Mouse (Mus musculus) forebrain, postnatal 0 days (tissue): Measurements from ENCODE around the gene Homez. TPM values are rescaled to one million over a fixed set of nuclear protein-coding genes. Genes with fewer than 3 reads are reported as not detected.
A peak's percentile ranks its signal among the peaks of the same experiment; 100 is the strongest.

Source experiments
- ATAC-seq: fragments of 200-750 bp; cut with Nextera tagmentation; 2 replicates; pipeline ENCODE4 v1.8.0; 2017; ENCODE audit warnings: mild to moderate bottlenecking, moderate library complexity
- DNase-seq: peaks from one replicate; pipeline ENCODE4 v3.0.0-alpha.2; 2015
- H3K27ac ChIP-seq: fragments of 300-500 bp; sonication (generic); 2 replicates; pipeline ENCODE4 v1.5.1; 2014; ENCODE audit warnings: low read depth, mild to moderate bottlenecking, antibody characterized with exemption, low read length, moderate library complexity, mixed read lengths
- H3K27me3 ChIP-seq: fragments of 300-500 bp; sonication (generic); 2 replicates; pipeline ENCODE4 v1.6.1; 2014; ENCODE audit warnings: mild to moderate bottlenecking, low read length, mixed read lengths; ENCODE audit not compliant: insufficient read depth
- H3K36me3 ChIP-seq: fragments of 300-500 bp; sonication (generic); 2 replicates; pipeline ENCODE4 v1.6.1; 2014; ENCODE audit warnings: mild to moderate bottlenecking, moderate library complexity; ENCODE audit not compliant: insufficient read depth
- H3K4me1 ChIP-seq: fragments of 300-500 bp; sonication (generic); 2 replicates; pipeline ENCODE4 v1.6.1; 2014; ENCODE audit warnings: antibody characterized with exemption; ENCODE audit not compliant: insufficient read depth
- H3K4me2 ChIP-seq: fragments of 300-500 bp; sonication (generic); 2 replicates; pipeline ENCODE4 v1.6.1; 2014; ENCODE audit warnings: low read depth, mild to moderate bottlenecking, moderate library complexity
- H3K4me3 ChIP-seq: fragments of 300-500 bp; sonication (generic); 2 replicates; pipeline ENCODE4 v1.5.1; 2014; ENCODE audit warnings: low read depth, low read length, mixed read lengths
- H3K9ac ChIP-seq: fragments of 300-500 bp; sonication (generic); 2 replicates; pipeline ENCODE4 v1.6.1; 2014; ENCODE audit warnings: mild to moderate bottlenecking
- H3K9me3 ChIP-seq: fragments of 300-500 bp; sonication (generic); 2 replicates; pipeline ENCODE4 v1.6.1; 2016; ENCODE audit warnings: low read length
- CTCF ChIP-seq: sonication (generic); IDR thresholded peaks from 2 replicates; pipeline ENCODE4 v1.5.1; 2016; ENCODE audit warnings: antibody characterized with exemption, control low read depth, low read depth
- WGBS: fragments of 180-500 bp; shearing (Covaris S2); extraction: QIAGEN DNeasy Blood & Tissue Kit; methylation state at CpG from one replicate; pipeline ENCODE4 v1.1.7; 2014; 5-methylcytosine and 5-hydroxymethylcytosine counted together
- polyA plus RNA-seq: library from polyadenylated mRNA; unstranded; fragments of >200 nt; fragmentation: Nextera tagmentation; extraction: Ambion mirVana; gene quantifications from 2 replicates; pipeline ENCODE4 v1.2.1, GENCODE M21; 2015
- total RNA-seq: library from RNA; depleted of rRNA; stranded (reverse); fragments of >200 nt; gene quantifications from 2 replicates; pipeline ENCODE4 v1.2.3, GENCODE M21; 2014

The Homez gene
- total and polyA plus RNA-seq, 2 experiments from 2014 or later = 6.9 to 7.1 TPM

- peak; percentile 62 for DNase-seq
- H3K9ac ChIP-seq = no peak overlapping the region
- no peak overlapping the region for H3K27ac ChIP-seq
- peak; percentile 79 for TF ChIP-seq CTCF
- 0 out of 2 replicates have a peak, but pooled peaks cover 4% of the 10 kb centered on the region for H3K4me1 ChIP-seq
- no peaks in the 10 kb centered on the region for H3K27me3 ChIP-seq
- WGBS = 19% methylated on average over 2 of the region's 2 CpGs
- H3K4me3 ChIP-seq = no peak overlapping the region
- ATAC-seq = no peak
- H3K4me2 ChIP-seq = no peak overlapping the region
- H3K9me3 ChIP-seq = no peaks in the 10 kb centered on the region
- peaks cover 6% of the 10 kb centered on the region; the same call in 1 of the 2 replicates for H3K36me3 ChIP-seq
These were observed 10.2 kb downstream of the Homez start for GRCm38 (mm10) chr14:54860511-54860910.

GRCm38 (mm10) chr14:54857891-54858290, 12.9 kb downstream of the Homez start:
- H3K4me2 ChIP-seq = no peak overlapping the region
- H3K27me3 ChIP-seq = no peaks in the 10 kb centered on the region
- H3K4me1 ChIP-seq = no peaks in the 10 kb centered on the region
- no peak overlapping the region for H3K9ac ChIP-seq
- DNase-seq = no peak
- H3K9me3 ChIP-seq = no peaks in the 10 kb centered on the region
- no peak overlapping the region for H3K4me3 ChIP-seq
- no peak overlapping the region for H3K27ac ChIP-seq
- 90% methylated on average over 9 of the region's 9 CpGs for WGBS
- ATAC-seq = no peak
- no peak for TF ChIP-seq CTCF
- peaks cover 11% of the 10 kb centered on the region for H3K36me3 ChIP-seq

- Histone ChIP-seq H3K9me3 (no peaks in the 10 kb centered on the region), H3K27me3 (no peaks in the 10 kb centered on the region), H3K27ac (no peak overlapping the region), H3K4me1 (no peaks in the 10 kb centered on the region), H3K4me2 (no peak overlapping the region), H3K9ac (no peak overlapping the region), H3K4me3 (no peak overlapping the region), H3K36me3 (peaks cover 11% of the 10 kb centered on the region)
- DNase-seq = no peak
- no peak for ATAC-seq
- TF ChIP-seq CTCF = no peak
- 93% methylated on average over 7 of the region's 7 CpGs for WGBS
These were observed 14.1 kb downstream of the Homez start for GRCm38 (mm10) chr14:54856703-54857102.

GRCm38 (mm10) chr14:54855726-54856125, 15.0 kb downstream of the Homez start:
- Histone ChIP-seq H3K9me3 (no peaks in the 10 kb centered on the region), H3K27me3 (no peaks in the 10 kb centered on the region), H3K27ac (no peak overlapping the region), H3K4me2 (no peak overlapping the region), H3K4me3 (no peak overlapping the region), H3K36me3 (peaks cover 11% of the 10 kb centered on the region), H3K4me1 (no peaks in the 10 kb centered on the region), H3K9ac (no peak overlapping the region)
- TF ChIP-seq CTCF = no peak
- no peak for ATAC-seq
- no peak for DNase-seq
- WGBS = 96% methylated on average over 3 of the region's 3 CpGs

GRCm38 (mm10) chr14:54843461-54843860, 27.3 kb downstream of the Homez start:
- no peak overlapping the region for H3K9ac ChIP-seq
- 5% methylated on average over 4 of the region's 4 CpGs for WGBS

GRCm38 (mm10) chr14:54823716-54824115, 47.0 kb downstream of the Homez start:
- no peak overlapping the region for H3K4me3 ChIP-seq
- no peaks in the 10 kb centered on the region for H3K36me3 ChIP-seq
- no peak for TF ChIP-seq CTCF
- no peak overlapping the region for H3K27ac ChIP-seq
- no peaks in the 10 kb centered on the region for H3K4me1 ChIP-seq
- WGBS = 88% methylated on average over 1 of the region's 1 CpGs
- H3K4me2 ChIP-seq = no peak overlapping the region
- no peak for DNase-seq
- H3K9me3 ChIP-seq = no peaks in the 10 kb centered on the region
- no peak for ATAC-seq
- no peaks in the 10 kb centered on the region for H3K27me3 ChIP-seq
- H3K9ac ChIP-seq = no peak overlapping the region

More at GRCm38 (mm10) chr14:54843461-54843860, 27.3 kb downstream of the Homez start:
- Histone ChIP-seq H3K4me2 (no peak overlapping the region), H3K27me3 (no peaks in the 10 kb centered on the region), H3K4me1 (no peaks in the 10 kb centered on the region), H3K4me3 (no peak overlapping the region), H3K9me3 (no peaks in the 10 kb centered on the region), H3K27ac (no peak overlapping the region), H3K36me3 (no peaks in the 10 kb centered on the region)
- DNase-seq = peak; percentile 59
- ATAC-seq = 0 out of 2 replicates have a peak, but pooled peaks have one; percentile 36
- TF ChIP-seq CTCF = peak; percentile 56

- Histone ChIP-seq H3K27ac (no peak overlapping the region), H3K4me2 (no peak overlapping the region), H3K4me1 (no peaks in the 10 kb centered on the region), H3K9ac (no peak overlapping the region), H3K4me3 (no peak overlapping the region), H3K27me3 (no peaks in the 10 kb centered on the region), H3K36me3 (no peaks in the 10 kb centered on the region), H3K9me3 (no peaks in the 10 kb centered on the region)
- no peak for DNase-seq
- 97% methylated on average over 2 of the region's 2 CpGs for WGBS
- no peak for TF ChIP-seq CTCF
- ATAC-seq = no peak
These were observed 48.5 kb downstream of the Homez start for GRCm38 (mm10) chr14:54822301-54822700.
